Mouse (Mus musculus) G1E (cell line): ENCODE measurements around the gene Asic2.

Experiments
- CTCF ChIP-seq: IDR thresholded peaks from 2 replicates; pipeline ENCODE4 v1.5.1; 2012; ENCODE audit warnings: low read depth, low read length, inconsistent platforms, mixed read lengths
- GATA1 ChIP-seq: IDR thresholded peaks from 2 replicates; pipeline ENCODE4 v1.6.1; 2012; ENCODE audit warnings: borderline replicate concordance, low read length, inconsistent platforms, mixed read lengths

GRCm38 (mm10) chr11:81184721-81185120 lies 783.5 kb downstream of the Asic2 start:
- TF ChIP-seq CTCF (no peak), GATA1 (no peak)
